Mouse (Mus musculus): ENCODE measurements around the gene Dnmt1. TPM values are rescaled to one million over a fixed set of nuclear protein-coding genes. Genes with fewer than 3 reads are reported as not detected.

Gene Dnmt1
- polyA plus RNA-seq, 1 experiment from 2014 or later: 88.1 TPM

- no peak for ATAC-seq (replicated peaks; ENCODE audit: insufficient number of reproducible peaks, low FRiP score, low TSS enrichment, low read depth)
- no peak overlapping the region for H3K27ac ChIP-seq (replicated peaks; ENCODE audit: low read depth, low read length)
- H3K9ac ChIP-seq (replicated peaks; ENCODE audit: low read length): no peak overlapping the region
- no peaks in the 10 kb centered on the region for H3K27me3 ChIP-seq (ENCODE audit: control insufficient read depth, insufficient read depth, low read length)
- WGBS: 24% methylated on average over 5 of the region's 5 CpGs
- H3K36me3 ChIP-seq (replicated peaks; ENCODE audit: control insufficient read depth, insufficient read depth, low read depth, low read length): no peaks in the 10 kb centered on the region
- H3K4me2 ChIP-seq (ENCODE audit: low read depth, low read length): no peak overlapping the region
- no peaks in the 10 kb centered on the region for H3K9me3 ChIP-seq (replicated peaks; ENCODE audit: control insufficient read depth, low read length)
- no peaks in the 10 kb centered on the region for H3K4me1 ChIP-seq (ENCODE audit: control insufficient read depth, insufficient read depth, low read length)
- peak; percentile 26 for DNase-seq (ENCODE audit: low spot score)
- no peak overlapping the region for H3K4me3 ChIP-seq (ENCODE audit: low read depth, low read length)
Measured at GRCm38 (mm10) chr9:20983169-20983568, 23.5 kb upstream of the Dnmt1 start.

- Histone ChIP-seq H3K9me3 (replicated peaks; ENCODE audit: control insufficient read depth, low read length) (no peaks in the 10 kb centered on the region), H3K4me2 (ENCODE audit: low read depth, low read length) (no peak overlapping the region), H3K27ac (replicated peaks; ENCODE audit: low read depth, low read length) (no peak overlapping the region), H3K4me3 (ENCODE audit: low read depth, low read length) (no peak overlapping the region), H3K36me3 (replicated peaks; ENCODE audit: control insufficient read depth, insufficient read depth, low read depth, low read length) (no peaks in the 10 kb centered on the region), H3K27me3 (ENCODE audit: control insufficient read depth, insufficient read depth, low read length) (no peaks in the 10 kb centered on the region), H3K9ac (replicated peaks; ENCODE audit: low read length) (no peak overlapping the region), H3K4me1 (ENCODE audit: control insufficient read depth, insufficient read depth, low read length) (no peaks in the 10 kb centered on the region)
- DNase-seq (ENCODE audit: low spot score): no peak
- 70% methylated on average over 3 of the region's 3 CpGs for WGBS
- no peak for ATAC-seq (replicated peaks; ENCODE audit: insufficient number of reproducible peaks, low FRiP score, low TSS enrichment, low read depth)
Measured at GRCm38 (mm10) chr9:20982171-20982570, 22.5 kb upstream of the Dnmt1 start.

- no peak overlapping the region for H3K4me2 ChIP-seq (ENCODE audit: low read depth, low read length)
- no peak overlapping the region for H3K4me3 ChIP-seq (ENCODE audit: low read depth, low read length)
- H3K27ac ChIP-seq (replicated peaks; ENCODE audit: low read depth, low read length): no peak overlapping the region
- no peaks in the 10 kb centered on the region for H3K9me3 ChIP-seq (replicated peaks; ENCODE audit: control insufficient read depth, low read length)
- H3K27me3 ChIP-seq (ENCODE audit: control insufficient read depth, insufficient read depth, low read length): no peaks in the 10 kb centered on the region
- DNase-seq (ENCODE audit: low spot score) (no peak), ATAC-seq (replicated peaks; ENCODE audit: insufficient number of reproducible peaks, low FRiP score, low TSS enrichment, low read depth) (no peak)
- H3K36me3 ChIP-seq (replicated peaks; ENCODE audit: control insufficient read depth, insufficient read depth, low read depth, low read length): no peaks in the 10 kb centered on the region; the same call in 1 of the 2 replicates
- H3K4me1 ChIP-seq (ENCODE audit: control insufficient read depth, insufficient read depth, low read length): no peaks in the 10 kb centered on the region; the same call in 1 of the 2 replicates
- 91% methylated on average over 7 of the region's 7 CpGs for WGBS
- no peak overlapping the region for H3K9ac ChIP-seq (replicated peaks; ENCODE audit: low read length)
Measured at GRCm38 (mm10) chr9:20979769-20980168, 20.1 kb upstream of the Dnmt1 start.

- 59% methylated on average over 5 of the region's 5 CpGs for WGBS
- Histone ChIP-seq H3K27me3 (ENCODE audit: control insufficient read depth, insufficient read depth, low read length) (no peaks in the 10 kb centered on the region), H3K9ac (replicated peaks; ENCODE audit: low read length) (peak overlapping the region; percentile 18; the same call in 1 of the 2 replicates), H3K9me3 (replicated peaks; ENCODE audit: control insufficient read depth, low read length) (no peaks in the 10 kb centered on the region), H3K27ac (replicated peaks; ENCODE audit: low read depth, low read length) (no peak overlapping the region), H3K4me2 (ENCODE audit: low read depth, low read length) (no peak overlapping the region), H3K36me3 (replicated peaks; ENCODE audit: control insufficient read depth, insufficient read depth, low read depth, low read length) (no peaks in the 10 kb centered on the region; the same call in 1 of the 2 replicates), H3K4me3 (ENCODE audit: low read depth, low read length) (no peak overlapping the region), H3K4me1 (ENCODE audit: control insufficient read depth, insufficient read depth, low read length) (no peaks in the 10 kb centered on the region; the same call in 1 of the 2 replicates)
- no peak for ATAC-seq (replicated peaks; ENCODE audit: insufficient number of reproducible peaks, low FRiP score, low TSS enrichment, low read depth)
- no peak for DNase-seq (ENCODE audit: low spot score)
Measured at GRCm38 (mm10) chr9:20979181-20979580, 19.5 kb upstream of the Dnmt1 start.

- no peak overlapping the region; the same call in 1 of the 2 replicates for H3K9ac ChIP-seq (replicated peaks; ENCODE audit: low read length)
- DNase-seq (ENCODE audit: low spot score) (no peak), ATAC-seq (replicated peaks; ENCODE audit: insufficient number of reproducible peaks, low FRiP score, low TSS enrichment, low read depth) (no peak)
- H3K9me3 ChIP-seq (replicated peaks; ENCODE audit: control insufficient read depth, low read length): no peaks in the 10 kb centered on the region
- H3K4me3 ChIP-seq (ENCODE audit: low read depth, low read length): no peak overlapping the region
- H3K27ac ChIP-seq (replicated peaks; ENCODE audit: low read depth, low read length): no peak overlapping the region
- H3K27me3 ChIP-seq (ENCODE audit: control insufficient read depth, insufficient read depth, low read length): no peaks in the 10 kb centered on the region
- WGBS: 55% methylated on average over 10 of the region's 10 CpGs
- no peak overlapping the region for H3K4me2 ChIP-seq (ENCODE audit: low read depth, low read length)
- no peaks in the 10 kb centered on the region; the same call in 1 of the 2 replicates for H3K36me3 ChIP-seq (replicated peaks; ENCODE audit: control insufficient read depth, insufficient read depth, low read depth, low read length)
- H3K4me1 ChIP-seq (ENCODE audit: control insufficient read depth, insufficient read depth, low read length): no peaks in the 10 kb centered on the region; the same call in 1 of the 2 replicates
Measured at GRCm38 (mm10) chr9:20978409-20979095, 18.9 kb upstream of the Dnmt1 start.

- Histone ChIP-seq H3K4me2 (ENCODE audit: low read depth, low read length) (peak overlapping the region; percentile 80), H3K36me3 (replicated peaks; ENCODE audit: control insufficient read depth, insufficient read depth, low read depth, low read length) (no peaks in the 10 kb centered on the region; the same call in 1 of the 2 replicates), H3K27ac (replicated peaks; ENCODE audit: low read depth, low read length) (peak overlapping the region; percentile 98), H3K4me3 (ENCODE audit: low read depth, low read length) (peak overlapping the region; percentile 86), H3K27me3 (ENCODE audit: control insufficient read depth, insufficient read depth, low read length) (no peaks in the 10 kb centered on the region), H3K4me1 (ENCODE audit: control insufficient read depth, insufficient read depth, low read length) (no peaks in the 10 kb centered on the region; the same call in 1 of the 2 replicates), H3K9ac (replicated peaks; ENCODE audit: low read length) (peak overlapping the region; percentile 95), H3K9me3 (replicated peaks; ENCODE audit: control insufficient read depth, low read length) (no peaks in the 10 kb centered on the region)
- WGBS: 3% methylated on average over 4 of the region's 4 CpGs
- DNase-seq (ENCODE audit: low spot score): no peak
- no peak for ATAC-seq (replicated peaks; ENCODE audit: insufficient number of reproducible peaks, low FRiP score, low TSS enrichment, low read depth)
Measured at GRCm38 (mm10) chr9:20976961-20977689, 17.4 kb upstream of the Dnmt1 start.

GRCm38 (mm10) chr9:20976216-20976960 is 16.7 kb upstream of the Dnmt1 start, which contains the start of gene S1pr2:
Gene S1pr2 (minus strand): TSS chr9:20976781.
- Histone ChIP-seq H3K27me3 (ENCODE audit: control insufficient read depth, insufficient read depth, low read length) (no peaks in the 10 kb centered on the region), H3K27ac (replicated peaks; ENCODE audit: low read depth, low read length) (peak within 1 kb of the TSS; percentile 98), H3K9me3 (replicated peaks; ENCODE audit: control insufficient read depth, low read length) (no peaks in the 10 kb centered on the region), H3K4me1 (ENCODE audit: control insufficient read depth, insufficient read depth, low read length) (peaks cover 5% of the 10 kb centered on the region), H3K9ac (replicated peaks; ENCODE audit: low read length) (peak within 1 kb of the TSS; percentile 95), H3K4me3 (ENCODE audit: low read depth, low read length) (peak within 1 kb of the TSS; percentile 86), H3K4me2 (ENCODE audit: low read depth, low read length) (peak within 1 kb of the TSS; percentile 80), H3K36me3 (replicated peaks; ENCODE audit: control insufficient read depth, insufficient read depth, low read depth, low read length) (no peaks in the 10 kb centered on the region; the same call in 1 of the 2 replicates)
- peak; percentile 95 for DNase-seq (ENCODE audit: low spot score)
- peak; percentile 77 for ATAC-seq (replicated peaks; ENCODE audit: insufficient number of reproducible peaks, low FRiP score, low TSS enrichment, low read depth)
- WGBS: under 1% methylated on average over 43 of the region's 47 CpGs

Measured in embryonic facial prominence, embryonic 11.5 days (tissue).